ENCODE assay signal across 11 mouse cellular contexts in the genomic region with DNA sequence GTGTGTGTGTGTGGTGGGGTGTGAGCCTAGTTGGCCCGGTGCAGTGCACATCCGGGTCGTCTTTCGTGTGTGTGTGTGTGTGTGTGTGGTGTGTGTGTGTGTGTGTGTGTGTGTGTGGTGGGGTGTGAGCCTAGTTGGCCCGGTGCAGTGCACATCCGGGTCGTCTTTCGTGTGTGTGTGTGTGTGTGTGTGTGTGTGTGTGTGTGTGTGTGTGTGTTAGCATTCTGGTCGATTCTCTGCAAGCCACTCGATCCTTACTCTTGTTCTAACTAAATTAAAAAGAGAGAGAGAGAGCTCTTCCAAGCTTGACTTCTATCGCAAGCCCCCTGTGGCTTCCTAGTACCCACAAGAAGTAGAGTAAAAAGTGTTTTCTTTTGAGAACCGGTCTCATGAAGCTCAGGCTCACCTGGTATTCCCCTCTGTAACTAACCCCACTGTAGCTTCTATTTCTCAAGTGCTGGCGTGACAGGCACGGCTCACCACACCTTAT. TPM values are rescaled to one million over a fixed set of nuclear protein-coding genes. Genes with fewer than 3 reads are reported as not detected.
DNase-seq lines count a peak whose midpoint lies in the region; ATAC-seq and TF ChIP-seq lines count a peak whose summit lies in the region.
"Not testable (repeated sequence)": the region's sequence is repeated elsewhere in the genome, so short reads cannot be mapped to it uniquely, and the experiment has no call there.
"Had no signal": no experiment of that assay in that cellular context is flagged by ENCODE, and none has a peak within 500 bp of the region (broad histone marks: within the 10 kb centered on the region; RNA-seq: fewer than 3 reads in every experiment).

No protein-coding gene starts in this region.

- TF ChIP-seq CTCF in kidney, adult 2 months (conservative IDR thresholded peaks at IDR 0.05; ENCODE audit: insufficient read depth, insufficient read length, low read depth, low read length); liver, adult 2 months (IDR thresholded peaks at IDR 0.05; ENCODE audit: low read depth, low read length); olfactory bulb, adult 2 months (IDR thresholded peaks at IDR 0.05; ENCODE audit: insufficient read depth, low read depth, low read length): not testable (repeated sequence)

- not testable (repeated sequence) for ATAC-seq in embryonic facial prominence, embryonic 12.5 days (ENCODE audit: insufficient number of reproducible peaks, insufficient read depth, low FRiP score, low TSS enrichment); heart, embryonic 16.5 days (replicated peaks; ENCODE audit: extremely low read depth, insufficient read depth, low FRiP score)
- ATAC-seq in megakaryocyte progenitor cell, adult 5-6 weeks (replicated peaks; ENCODE audit: poor library complexity), result peak; percentile 41

- H3K36me3 ChIP-seq in ES-E14 (ENCODE audit: control insufficient read depth, insufficient read depth, low read length, poor library complexity, severe bottlenecking); embryonic facial prominence, embryonic 12.5 days; heart, embryonic 16.5 days (ENCODE audit: control insufficient read depth, insufficient read depth); kidney, adult 2 months (ENCODE audit: control insufficient read depth, insufficient read depth, low read length); liver, adult 2 months (ENCODE audit: control insufficient read depth, insufficient read depth, low read length): not testable (repeated sequence)

- not testable (repeated sequence) for H3K4me1 ChIP-seq in ES-E14 (ENCODE audit: control insufficient read depth in 2 of 2, insufficient read depth in 2 of 2, low read length in 2 of 2, poor library complexity in 1 of 2); liver, adult 2 months (ENCODE audit: control insufficient read depth, insufficient read depth, low read length)
- peaks cover 25% of the 10 kb centered on the region for H3K4me1 ChIP-seq in embryonic facial prominence, embryonic 12.5 days
- H3K4me1 ChIP-seq in heart, embryonic 16.5 days (ENCODE audit: control insufficient read depth, insufficient read depth, low read length), result peaks cover 23% of the 10 kb centered on the region
- peaks cover 20% of the 10 kb centered on the region; the same call in 1 of the 2 replicates for H3K4me1 ChIP-seq in kidney, adult 2 months (ENCODE audit: control insufficient read depth, insufficient read depth, low read length)
- peaks cover 25% of the 10 kb centered on the region for H3K4me1 ChIP-seq in olfactory bulb, adult 2 months (ENCODE audit: control insufficient read depth, insufficient read depth, low read length)

- not testable (repeated sequence) for TF ChIP-seq POLR2A in kidney, adult 2 months (IDR thresholded peaks at IDR 0.05; ENCODE audit: low read depth, low read length); liver, adult 2 months (IDR thresholded peaks at IDR 0.05; ENCODE audit: extremely low read depth, insufficient read depth, low read length); olfactory bulb, adult 2 months (IDR thresholded peaks at IDR 0.05; ENCODE audit: insufficient read depth, low read depth, low read length)

- peaks cover 22% of the 10 kb centered on the region for H3K79me2 ChIP-seq in liver, adult 2 months (ENCODE audit: control insufficient read depth, insufficient read depth, low read length)

- H3K9ac ChIP-seq in ES-E14 (ENCODE audit: insufficient read depth, low read depth, low read length, poor library complexity, severe bottlenecking); embryonic facial prominence, embryonic 12.5 days; heart, embryonic 16.5 days (ENCODE audit: low read length); liver, adult 2 months (ENCODE audit: low read depth, low read length): not testable (repeated sequence)

- H3K27me3 ChIP-seq in embryonic facial prominence, embryonic 12.5 days; heart, embryonic 16.5 days (ENCODE audit: control insufficient read depth, insufficient read depth, low read length); kidney, adult 2 months (replicated peaks; ENCODE audit: control insufficient read depth, insufficient read depth, low read length); liver, adult 2 months (ENCODE audit: control insufficient read depth, insufficient read depth, low read length): not testable (repeated sequence)

- in situ Hi-C loops in ES-E14 (cut with MboI; ENCODE audit: low sequenced_read_pairs in 2 of 2, unreplicated experiment in 2 of 2), result not testable (repeated sequence)

- H3K9me3 ChIP-seq in ES-E14 (ENCODE audit: control insufficient read depth, insufficient read depth, low read depth, low read length); embryonic facial prominence, embryonic 12.5 days; heart, embryonic 16.5 days (replicated peaks; ENCODE audit: control insufficient read depth, low read length): not testable (repeated sequence)

- DNase-seq in ES-E14 (ENCODE audit: low read depth, low spot score); kidney, adult 2 months: not testable (repeated sequence)
- DNase-seq in liver, adult 2 months (ENCODE audit: extremely low read depth, low read depth, low spot score), result peak; percentile 33
- peak; percentile 57 to 61 for DNase-seq in thymus, postnatal 36 days

- peak overlapping the region; percentile 13 to 37; a peak in 2 of 4 replicates for H3K4me3 ChIP-seq in ES-E14 (ENCODE audit: insufficient read depth in 1 of 2, low read depth in 1 of 2, low read length in 2 of 2, poor library complexity in 1 of 2, severe bottlenecking in 1 of 2)
- H3K4me3 ChIP-seq in embryonic facial prominence, embryonic 12.5 days; heart, embryonic 16.5 days (ENCODE audit: low read length); kidney, adult 2 months (ENCODE audit: insufficient read depth, low read depth, low read length); liver, adult 2 months (ENCODE audit: insufficient read depth, low read depth, low read length); olfactory bulb, adult 2 months (ENCODE audit: insufficient read depth, low read depth, low read length): not testable (repeated sequence)

- peak overlapping the region; percentile 90 for H3K4me2 ChIP-seq in embryonic facial prominence, embryonic 12.5 days (replicated peaks)
- H3K4me2 ChIP-seq in heart, embryonic 16.5 days (ENCODE audit: low read depth, low read length), result 0 out of 2 replicates have a peak overlapping the region, but pooled peaks have one; percentile 4

- 43% methylated on average over 11 of the region's 14 CpGs for WGBS in embryonic facial prominence, embryonic 12.5 days
- 38% methylated on average over 14 of the region's 14 CpGs for WGBS in heart, embryonic 16.5 days
- WGBS in kidney, adult 2 months, result 17% methylated on average over 8 of the region's 14 CpGs
- 22% methylated on average over 10 of the region's 14 CpGs for WGBS in liver, adult 2 months
- WGBS in olfactory bulb, adult 2 months, result 13% methylated on average over 13 of the region's 14 CpGs

- not testable (repeated sequence) for H3K27ac ChIP-seq in ES-E14 (ENCODE audit: insufficient read depth, low read depth, low read length, poor library complexity, severe bottlenecking); embryonic facial prominence, embryonic 12.5 days
- H3K27ac ChIP-seq in heart, embryonic 16.5 days (ENCODE audit: low read length), result peak overlapping the region; percentile 65; the same call in 1 of the 2 replicates
- H3K27ac ChIP-seq in kidney, adult 2 months (ENCODE audit: insufficient read depth, low read depth, low read length), result 0 out of 2 replicates have a peak overlapping the region, but pooled peaks have one; percentile 31
- peak overlapping the region; percentile 13; the same call in 1 of the 2 replicates for H3K27ac ChIP-seq in liver, adult 2 months (replicated peaks; ENCODE audit: insufficient read depth, low read depth, low read length)
- peak overlapping the region; percentile 36; the same call in 1 of the 2 replicates for H3K27ac ChIP-seq in olfactory bulb, adult 2 months (ENCODE audit: insufficient read depth, low read depth, low read length)

RNA-seq across cellular contexts. Expression of a gene that starts 1.7 kb away (rescaled TPM):
- total RNA-seq in ES-E14 (2012; rRNA removed), result 37.8 and 50.7 TPM in 2 replicates
- 57.5 and 62.0 TPM in 2 replicates for polyA plus RNA-seq in embryonic facial prominence, embryonic 12.5 days (2016; fragmentation: Nextera tagmentation; extraction: Ambion mirVana)
- 34.7 and 37.5 TPM in 2 replicates for polyA plus RNA-seq in heart, embryonic 16.5 days (2015; fragmentation: Nextera tagmentation; extraction: Ambion mirVana)
- 34.6 and 36.8 TPM in 2 replicates for polyA plus RNA-seq in kidney, adult 2 months (2012; rRNA removed)
- 8.9 and 10.1 TPM in 2 replicates for total RNA-seq in liver, adult 2 months (2014; rRNA removed)
- polyA plus RNA-seq in liver, adult 2 months (2012; rRNA removed), result 17.8 and 22.7 TPM in 2 replicates
- total RNA-seq in megakaryocyte progenitor cell, adult 5-6 weeks (2015), result 9.4 and 10.0 TPM in 2 replicates
- total RNA-seq in megakaryocyte progenitor cell, adult 5-6 weeks (2017), result 9.4 and 9.8 TPM in 2 replicates
- polyA plus RNA-seq in olfactory bulb, adult 2 months (2012; ENCODE audit: insufficient read depth, insufficient read length, low replicate concordance, missing spikeins), result not detected in 2 replicates

RNA-seq across cellular contexts. Expression of a gene that starts 7.0 kb away (rescaled TPM):
- 2,093 and 2,486 TPM in 2 replicates for total RNA-seq in ES-E14 (2012; rRNA removed)
- polyA plus RNA-seq in embryonic facial prominence, embryonic 12.5 days (2016; fragmentation: Nextera tagmentation; extraction: Ambion mirVana), result 552 and 562 TPM in 2 replicates
- 435 and 443 TPM in 2 replicates for polyA plus RNA-seq in heart, embryonic 16.5 days (2015; fragmentation: Nextera tagmentation; extraction: Ambion mirVana)
- 1,330 and 1,454 TPM in 2 replicates for polyA plus RNA-seq in kidney, adult 2 months (2012; rRNA removed)
- total RNA-seq in liver, adult 2 months (2014; rRNA removed), result 812 and 946 TPM in 2 replicates
- 1,151 and 1,204 TPM in 2 replicates for polyA plus RNA-seq in liver, adult 2 months (2012; rRNA removed)
- 526 and 599 TPM in 2 replicates for total RNA-seq in megakaryocyte progenitor cell, adult 5-6 weeks (2015)
- total RNA-seq in megakaryocyte progenitor cell, adult 5-6 weeks (2017), result 1,508 and 1,553 TPM in 2 replicates
- 423 and 2,167 TPM in 2 replicates for polyA plus RNA-seq in olfactory bulb, adult 2 months (2012; ENCODE audit: insufficient read depth, insufficient read length, low replicate concordance, missing spikeins)

RNA-seq across cellular contexts. Expression of a gene that starts 13.3 kb away (rescaled TPM):
- total RNA-seq in ES-E14 (2012; rRNA removed), result 65.1 and 66.4 TPM in 2 replicates
- 79.5 and 85.3 TPM in 2 replicates for polyA plus RNA-seq in embryonic facial prominence, embryonic 12.5 days (2016; fragmentation: Nextera tagmentation; extraction: Ambion mirVana)
- 33.9 and 40.2 TPM in 2 replicates for polyA plus RNA-seq in heart, embryonic 16.5 days (2015; fragmentation: Nextera tagmentation; extraction: Ambion mirVana)
- 52.9 and 54.0 TPM in 2 replicates for polyA plus RNA-seq in kidney, adult 2 months (2012; rRNA removed)
- total RNA-seq in liver, adult 2 months (2014; rRNA removed), result 14.1 and 16.0 TPM in 2 replicates
- 42.5 and 44.2 TPM in 2 replicates for polyA plus RNA-seq in liver, adult 2 months (2012; rRNA removed)
- total RNA-seq in megakaryocyte progenitor cell, adult 5-6 weeks (2015), result 15.5 and 17.2 TPM in 2 replicates
- total RNA-seq in megakaryocyte progenitor cell, adult 5-6 weeks (2017), result 37.2 and 54.7 TPM in 2 replicates
- not detected in 2 replicates for polyA plus RNA-seq in olfactory bulb, adult 2 months (2012; ENCODE audit: insufficient read depth, insufficient read length, low replicate concordance, missing spikeins)

RNA-seq across cellular contexts. Expression of a gene that starts 14.2 kb away (rescaled TPM):
- total RNA-seq in ES-E14 (2012; rRNA removed), result 0.54 and 0.79 TPM in 2 replicates
- polyA plus RNA-seq in embryonic facial prominence, embryonic 12.5 days (2016; fragmentation: Nextera tagmentation; extraction: Ambion mirVana), result not detected in 2 replicates
- 0.11 TPM in 2 replicates for polyA plus RNA-seq in heart, embryonic 16.5 days (2015; fragmentation: Nextera tagmentation; extraction: Ambion mirVana)
- polyA plus RNA-seq in kidney, adult 2 months (2012; rRNA removed), result not detected in 2 replicates
- total RNA-seq in liver, adult 2 months (2014; rRNA removed), result not detected in 2 replicates
- not detected in 2 replicates for polyA plus RNA-seq in liver, adult 2 months (2012; rRNA removed)
- not detected in 2 replicates for total RNA-seq in megakaryocyte progenitor cell, adult 5-6 weeks (2015)
- total RNA-seq in megakaryocyte progenitor cell, adult 5-6 weeks (2017), result not detected in 2 replicates
- not detected in 2 replicates for polyA plus RNA-seq in olfactory bulb, adult 2 months (2012; ENCODE audit: insufficient read depth, insufficient read length, low replicate concordance, missing spikeins)
- total RNA-seq: left cerebral cortex, postnatal 14 days had no signal
- polyA plus RNA-seq: forebrain, embryonic 16.5 days; large intestine, adult 2 months had no signal

RNA-seq across cellular contexts. Expression of a gene that starts 32.4 kb away (rescaled TPM):
- not detected in 2 replicates for total RNA-seq in ES-E14 (2012; rRNA removed)
- polyA plus RNA-seq in embryonic facial prominence, embryonic 12.5 days (2016; fragmentation: Nextera tagmentation; extraction: Ambion mirVana), result 0.20 TPM in 1 of 2 replicates, not detected in the other
- polyA plus RNA-seq in heart, embryonic 16.5 days (2015; fragmentation: Nextera tagmentation; extraction: Ambion mirVana), result 11.9 and 14.6 TPM in 2 replicates
- 0.97 TPM in 1 of 2 replicates, not detected in the other for polyA plus RNA-seq in kidney, adult 2 months (2012; rRNA removed)
- total RNA-seq in liver, adult 2 months (2014; rRNA removed), result 0.09 TPM in 1 of 2 replicates, not detected in the other
- polyA plus RNA-seq in liver, adult 2 months (2012; rRNA removed), result not detected in 2 replicates
- not detected in 2 replicates for total RNA-seq in megakaryocyte progenitor cell, adult 5-6 weeks (2015)
- total RNA-seq in megakaryocyte progenitor cell, adult 5-6 weeks (2017), result not detected in 2 replicates
- not detected in 2 replicates for polyA plus RNA-seq in olfactory bulb, adult 2 months (2012; ENCODE audit: insufficient read depth, insufficient read length, low replicate concordance, missing spikeins)
- polyA plus RNA-seq: large intestine, adult 2 months had no signal
